Mouse (Mus musculus) gonadal fat pad, adult 2 months (tissue): ENCODE data around the gene Terf2. TPM values are rescaled to one million over a fixed set of nuclear protein-coding genes. Genes with fewer than 3 reads are reported as not detected.
"Not testable (repeated sequence)": the region's sequence is repeated elsewhere in the genome, so short reads cannot be mapped to it uniquely, and the experiment has no call there.

Source experiments
- DNase-seq: peaks from one replicate; pipeline ENCODE4 v3.0.0-alpha.2; 2012; ENCODE audit warnings: low read depth
- polyA plus RNA-seq: library from polyadenylated mRNA; depleted of rRNA; stranded (reverse); fragments of >200 nt; gene quantifications from 2 replicates; pipeline ENCODE4 v1.2.3, GENCODE M21; 2012

The Terf2 gene
- polyA plus RNA-seq, 1 experiment = 10.7 TPM

GRCm38 (mm10) chr8:107114150-107115007 lies 18.0 kb upstream of the Terf2 start:
- no peak for DNase-seq

- no peak for DNase-seq
Measured at GRCm38 (mm10) chr8:107113209-107113608, 16.9 kb upstream of the Terf2 start.

- no peak for DNase-seq
Measured at GRCm38 (mm10) chr8:107111340-107112105, 15.2 kb upstream of the Terf2 start.

GRCm38 (mm10) chr8:107110629-107111330 lies 14.4 kb upstream of the Terf2 start:
- DNase-seq = no peak

- no peak for DNase-seq
Measured at GRCm38 (mm10) chr8:107109816-107110435, 13.6 kb upstream of the Terf2 start.

GRCm38 (mm10) chr8:107108978-107109720 lies 12.8 kb upstream of the Terf2 start:
- no peak for DNase-seq

- not testable (repeated sequence) for DNase-seq
Measured at GRCm38 (mm10) chr8:107108089-107108488, 11.7 kb upstream of the Terf2 start.

GRCm38 (mm10) chr8:107104547-107104946 lies 8.2 kb upstream of the Terf2 start:
- no peak for DNase-seq

- DNase-seq = peak; percentile 79
Measured at GRCm38 (mm10) chr8:107100635-107101034, 4.3 kb upstream of the Terf2 start.

- no peak for DNase-seq
Measured at GRCm38 (mm10) chr8:107095717-107096365, 506 bp downstream of the Terf2 start.

- DNase-seq = no peak
Measured at GRCm38 (mm10) chr8:107090531-107090930, 5.8 kb downstream of the Terf2 start.

GRCm38 (mm10) chr8:107088526-107089063 lies 7.8 kb downstream of the Terf2 start:
- DNase-seq = no peak

- no peak for DNase-seq
Measured at GRCm38 (mm10) chr8:107086018-107086417, 10.3 kb downstream of the Terf2 start.

- DNase-seq = no peak
Measured at GRCm38 (mm10) chr8:107085358-107085757, 11.0 kb downstream of the Terf2 start.

GRCm38 (mm10) chr8:107076239-107076888 lies 20.0 kb downstream of the Terf2 start:
- DNase-seq = no peak

GRCm38 (mm10) chr8:107074128-107074527 lies 22.2 kb downstream of the Terf2 start:
- DNase-seq = no peak

GRCm38 (mm10) chr8:107073706-107074105 lies 22.6 kb downstream of the Terf2 start:
- DNase-seq = no peak

- no peak for DNase-seq
Measured at GRCm38 (mm10) chr8:107065511-107066496, 30.5 kb downstream of the Terf2 start, which contains the start of gene Tmed6. TSS of gene Tmed6 (minus strand) at chr8:107065644.
